Mouse (Mus musculus): ENCODE data around the gene Igsf21. TPM values are rescaled to one million over a fixed set of nuclear protein-coding genes. Genes with fewer than 3 reads are reported as not detected.
A peak's percentile ranks its signal among the peaks of the same experiment; 100 is the strongest.

Igsf21 gene
- polyA plus RNA-seq, 1 experiment: 0.40 TPM

GRCm38 (mm10) chr4:140227837-140228236, 18.7 kb downstream of the Igsf21 start:
- Histone ChIP-seq H3K27me3 (ENCODE audit: control insufficient read depth, insufficient read depth, low read length, poor library complexity, severe bottlenecking) (no peaks in the 10 kb centered on the region), H3K36me3 (ENCODE audit: control insufficient read depth, insufficient read depth, low read length, poor library complexity, severe bottlenecking) (no peaks in the 10 kb centered on the region), H3K4me3 (ENCODE audit: low read depth, low read length) (no peak overlapping the region), H3K4me1 (ENCODE audit: control insufficient read depth, insufficient read depth, low read length) (peaks cover 7% of the 10 kb centered on the region), H3K9ac (ENCODE audit: low read depth, poor library complexity, severe bottlenecking) (no peak overlapping the region), H3K27ac (ENCODE audit: insufficient read depth, low read length) (no peak overlapping the region), H3K9me3 (replicated peaks; ENCODE audit: control insufficient read depth, insufficient read depth, low read length, poor library complexity, severe bottlenecking) (no peaks in the 10 kb centered on the region)
- no peak for TF ChIP-seq CTCF (IDR thresholded peaks at IDR 0.05; ENCODE audit: low read depth, low read length)
- 0 out of 2 replicates have a peak, but pooled peaks have one; percentile 34 for TF ChIP-seq EP300 (IDR thresholded peaks at IDR 0.05; ENCODE audit: insufficient read depth, low read depth, low read length)

- Histone ChIP-seq H3K36me3 (ENCODE audit: control insufficient read depth, insufficient read depth, low read length, poor library complexity, severe bottlenecking) (no peaks in the 10 kb centered on the region), H3K4me1 (ENCODE audit: control insufficient read depth, insufficient read depth, low read length) (peaks cover 9% of the 10 kb centered on the region), H3K4me3 (ENCODE audit: low read depth, low read length) (no peak overlapping the region), H3K27me3 (ENCODE audit: control insufficient read depth, insufficient read depth, low read length, poor library complexity, severe bottlenecking) (no peaks in the 10 kb centered on the region), H3K9me3 (replicated peaks; ENCODE audit: control insufficient read depth, insufficient read depth, low read length, poor library complexity, severe bottlenecking) (no peaks in the 10 kb centered on the region), H3K9ac (ENCODE audit: low read depth, poor library complexity, severe bottlenecking) (no peak overlapping the region), H3K27ac (ENCODE audit: insufficient read depth, low read length) (no peak overlapping the region)
- TF ChIP-seq CTCF (IDR thresholded peaks at IDR 0.05; ENCODE audit: low read depth, low read length) (no peak), EP300 (IDR thresholded peaks at IDR 0.05; ENCODE audit: insufficient read depth, low read depth, low read length) (no peak), POLR2A (IDR thresholded peaks at IDR 0.05; ENCODE audit: insufficient read depth, low read length) (no peak)
Measured at GRCm38 (mm10) chr4:140225204-140225603, 21.4 kb downstream of the Igsf21 start.

GRCm38 (mm10) chr4:140224451-140224850, 22.1 kb downstream of the Igsf21 start:
- H3K4me3 ChIP-seq (ENCODE audit: low read depth, low read length): no peak overlapping the region
- TF ChIP-seq EP300 (IDR thresholded peaks at IDR 0.05; ENCODE audit: insufficient read depth, low read depth, low read length) (no peak), CTCF (IDR thresholded peaks at IDR 0.05; ENCODE audit: low read depth, low read length) (no peak), POLR2A (IDR thresholded peaks at IDR 0.05; ENCODE audit: insufficient read depth, low read length) (no peak)
- no peaks in the 10 kb centered on the region for H3K9me3 ChIP-seq (replicated peaks; ENCODE audit: control insufficient read depth, insufficient read depth, low read length, poor library complexity, severe bottlenecking)
- H3K27ac ChIP-seq (ENCODE audit: insufficient read depth, low read length): no peak overlapping the region
- H3K4me1 ChIP-seq (ENCODE audit: control insufficient read depth, insufficient read depth, low read length): peaks cover 9% of the 10 kb centered on the region
- H3K9ac ChIP-seq (ENCODE audit: low read depth, poor library complexity, severe bottlenecking): no peak overlapping the region
- no peaks in the 10 kb centered on the region for H3K36me3 ChIP-seq (ENCODE audit: control insufficient read depth, insufficient read depth, low read length, poor library complexity, severe bottlenecking)
- H3K27me3 ChIP-seq (ENCODE audit: control insufficient read depth, insufficient read depth, low read length, poor library complexity, severe bottlenecking): no peaks in the 10 kb centered on the region

GRCm38 (mm10) chr4:140223067-140223466, 23.5 kb downstream of the Igsf21 start:
- no peaks in the 10 kb centered on the region for H3K9me3 ChIP-seq (replicated peaks; ENCODE audit: control insufficient read depth, insufficient read depth, low read length, poor library complexity, severe bottlenecking)
- peaks cover 10% of the 10 kb centered on the region for H3K4me1 ChIP-seq (ENCODE audit: control insufficient read depth, insufficient read depth, low read length)
- no peak overlapping the region for H3K4me3 ChIP-seq (ENCODE audit: low read depth, low read length)
- H3K27me3 ChIP-seq (ENCODE audit: control insufficient read depth, insufficient read depth, low read length, poor library complexity, severe bottlenecking): no peaks in the 10 kb centered on the region
- no peaks in the 10 kb centered on the region for H3K36me3 ChIP-seq (ENCODE audit: control insufficient read depth, insufficient read depth, low read length, poor library complexity, severe bottlenecking)
- H3K9ac ChIP-seq (ENCODE audit: low read depth, poor library complexity, severe bottlenecking): no peak overlapping the region
- no peak for TF ChIP-seq POLR2A (IDR thresholded peaks at IDR 0.05; ENCODE audit: insufficient read depth, low read length)
- TF ChIP-seq CTCF (IDR thresholded peaks at IDR 0.05; ENCODE audit: low read depth, low read length): no peak
- TF ChIP-seq EP300 (IDR thresholded peaks at IDR 0.05; ENCODE audit: insufficient read depth, low read depth, low read length): no peak
- H3K27ac ChIP-seq (ENCODE audit: insufficient read depth, low read length): no peak overlapping the region

- TF ChIP-seq POLR2A (IDR thresholded peaks at IDR 0.05; ENCODE audit: insufficient read depth, low read length): no peak
- no peak for TF ChIP-seq EP300 (IDR thresholded peaks at IDR 0.05; ENCODE audit: insufficient read depth, low read depth, low read length)
- no peak for TF ChIP-seq CTCF (IDR thresholded peaks at IDR 0.05; ENCODE audit: low read depth, low read length)
- Histone ChIP-seq H3K36me3 (ENCODE audit: control insufficient read depth, insufficient read depth, low read length, poor library complexity, severe bottlenecking) (no peaks in the 10 kb centered on the region), H3K9me3 (replicated peaks; ENCODE audit: control insufficient read depth, insufficient read depth, low read length, poor library complexity, severe bottlenecking) (no peaks in the 10 kb centered on the region), H3K27me3 (ENCODE audit: control insufficient read depth, insufficient read depth, low read length, poor library complexity, severe bottlenecking) (no peaks in the 10 kb centered on the region), H3K9ac (ENCODE audit: low read depth, poor library complexity, severe bottlenecking) (no peak overlapping the region), H3K4me1 (ENCODE audit: control insufficient read depth, insufficient read depth, low read length) (peaks cover 3% of the 10 kb centered on the region), H3K27ac (ENCODE audit: insufficient read depth, low read length) (no peak overlapping the region), H3K4me3 (ENCODE audit: low read depth, low read length) (no peak overlapping the region)
Measured at GRCm38 (mm10) chr4:140220326-140221093, 26.1 kb downstream of the Igsf21 start.

All from ES-Bruce4 (cell line).